Mouse (Mus musculus) neural tube, embryonic 11.5 days (tissue): ENCODE measurements around the gene Morc3. TPM values are rescaled to one million over a fixed set of nuclear protein-coding genes. Genes with fewer than 3 reads are reported as not detected.

Experiments
- ATAC-seq: fragments of 200-750 bp; cut with Nextera tagmentation; 2 replicates; pipeline ENCODE4 v1.8.0; 2017; ENCODE audit warnings: moderate number of reproducible peaks, mild to moderate bottlenecking, moderate TSS enrichment, moderate library complexity; ENCODE audit not compliant: insufficient read depth, low FRiP score, low TSS enrichment
- DNase-seq: peaks from one replicate; pipeline ENCODE4 v3.0.0-alpha.2; 2015; ENCODE audit warnings: low spot score
- H3K27ac ChIP-seq: fragments of 300-500 bp; sonication (generic); 2 replicates; pipeline ENCODE4 v1.5.1; 2014; ENCODE audit warnings: low read depth, mild to moderate bottlenecking, low read length
- H3K27me3 ChIP-seq: fragments of 300-500 bp; sonication (generic); 2 replicates; pipeline ENCODE4 v1.6.1; 2014; ENCODE audit warnings: mild to moderate bottlenecking, low read length, mixed read lengths; ENCODE audit not compliant: control insufficient read depth, insufficient read depth
- H3K36me3 ChIP-seq: fragments of 300-500 bp; sonication (generic); 2 replicates; pipeline ENCODE4 v1.6.1; 2014; ENCODE audit warnings: mild to moderate bottlenecking, low read length, moderate library complexity, mixed read lengths; ENCODE audit not compliant: control insufficient read depth, insufficient read depth
- H3K4me1 ChIP-seq: fragments of 300-500 bp; sonication (generic); 2 replicates; pipeline ENCODE4 v1.6.1; 2014; ENCODE audit warnings: low read length, mixed read lengths; ENCODE audit not compliant: control insufficient read depth, insufficient read depth
- H3K4me2 ChIP-seq: fragments of 300-500 bp; sonication (generic); 2 replicates; pipeline ENCODE4 v1.6.1; 2014; ENCODE audit warnings: low read depth, mild to moderate bottlenecking, moderate library complexity
- H3K4me3 ChIP-seq: fragments of 300-500 bp; sonication (generic); 2 replicates; pipeline ENCODE4 v1.5.1; 2014; ENCODE audit warnings: low read depth, low read length
- H3K9ac ChIP-seq: fragments of 300-500 bp; sonication (generic); 2 replicates; pipeline ENCODE4 v1.6.1; 2014; ENCODE audit warnings: mild to moderate bottlenecking, low read length
- H3K9me3 ChIP-seq: fragments of 300-500 bp; sonication (generic); 2 replicates; pipeline ENCODE4 v1.6.1; 2016; ENCODE audit warnings: low read length; ENCODE audit not compliant: control insufficient read depth
- WGBS: fragments of 180-500 bp; shearing (Covaris S2); extraction: QIAGEN DNeasy Blood & Tissue Kit; methylation state at CpG from one replicate; pipeline ENCODE4 v1.1.7; 2014; 5-methylcytosine and 5-hydroxymethylcytosine counted together
- polyA plus RNA-seq: library from polyadenylated mRNA; unstranded; fragments of >200 nt; fragmentation: Nextera tagmentation; extraction: Ambion mirVana; gene quantifications from 2 replicates; pipeline ENCODE4 v1.2.1, GENCODE M21; 2014

Morc3 gene
- polyA plus RNA-seq, 1 experiment from 2014 or later: 34.5 TPM

GRCm38 (mm10) chr16:93907761-93908160 is 75.8 kb downstream of the Morc3 start:
- Histone ChIP-seq H3K9me3 (no peaks in the 10 kb centered on the region), H3K27ac (no peak overlapping the region), H3K9ac (no peak overlapping the region), H3K4me3 (no peak overlapping the region), H3K27me3 (no peaks in the 10 kb centered on the region), H3K4me2 (no peak overlapping the region), H3K36me3 (no peaks in the 10 kb centered on the region; the same call in 1 of the 2 replicates), H3K4me1 (no peaks in the 10 kb centered on the region)
- ATAC-seq: no peak
- DNase-seq: no peak
- WGBS: 81% methylated on average over 5 of the region's 5 CpGs

- Histone ChIP-seq H3K9me3 (no peaks in the 10 kb centered on the region), H3K4me3 (no peak overlapping the region), H3K27me3 (no peaks in the 10 kb centered on the region), H3K9ac (no peak overlapping the region), H3K36me3 (no peaks in the 10 kb centered on the region), H3K27ac (no peak overlapping the region), H3K4me2 (no peak overlapping the region), H3K4me1 (no peaks in the 10 kb centered on the region)
- no peak for ATAC-seq
- DNase-seq: no peak
- 93% methylated on average over 8 of the region's 8 CpGs for WGBS
These were observed 76.3 kb downstream of the Morc3 start for GRCm38 (mm10) chr16:93908196-93908595.

- WGBS: 97% methylated on average over 3 of the region's 3 CpGs
- DNase-seq (no peak), ATAC-seq (no peak)
- Histone ChIP-seq H3K27me3 (no peaks in the 10 kb centered on the region), H3K36me3 (no peaks in the 10 kb centered on the region), H3K9ac (no peak overlapping the region), H3K9me3 (no peaks in the 10 kb centered on the region), H3K27ac (no peak overlapping the region), H3K4me3 (no peak overlapping the region), H3K4me1 (no peaks in the 10 kb centered on the region), H3K4me2 (no peak overlapping the region)
These were observed 78.0 kb downstream of the Morc3 start for GRCm38 (mm10) chr16:93909936-93910335.

- ATAC-seq: no peak
These were observed 79.1 kb downstream of the Morc3 start for GRCm38 (mm10) chr16:93910735-93911665.

GRCm38 (mm10) chr16:93912158-93912557 is 80.2 kb downstream of the Morc3 start:
- WGBS: 73% methylated on average over 5 of the region's 5 CpGs
- no peak for ATAC-seq
- H3K27ac ChIP-seq: no peak overlapping the region

More at GRCm38 (mm10) chr16:93910735-93911665, 79.1 kb downstream of the Morc3 start:
- Histone ChIP-seq H3K4me2 (no peak overlapping the region), H3K27ac (no peak overlapping the region), H3K4me3 (no peak overlapping the region), H3K27me3 (no peaks in the 10 kb centered on the region), H3K4me1 (no peaks in the 10 kb centered on the region), H3K9me3 (no peaks in the 10 kb centered on the region), H3K36me3 (no peaks in the 10 kb centered on the region), H3K9ac (no peak overlapping the region)
- no peak for DNase-seq
- 73% methylated on average over 28 of the region's 28 CpGs for WGBS

GRCm38 (mm10) chr16:93912808-93913207 is 80.9 kb downstream of the Morc3 start:
- Histone ChIP-seq H3K9ac (no peak overlapping the region), H3K27ac (no peak overlapping the region), H3K4me1 (no peaks in the 10 kb centered on the region), H3K27me3 (no peaks in the 10 kb centered on the region), H3K4me2 (no peak overlapping the region), H3K9me3 (no peaks in the 10 kb centered on the region), H3K36me3 (no peaks in the 10 kb centered on the region), H3K4me3 (no peak overlapping the region)
- ATAC-seq: no peak
- DNase-seq: no peak
- 74% methylated on average over 3 of the region's 3 CpGs for WGBS

More at GRCm38 (mm10) chr16:93912158-93912557, 80.2 kb downstream of the Morc3 start:
- no peaks in the 10 kb centered on the region for H3K4me1 ChIP-seq
- H3K4me2 ChIP-seq: no peak overlapping the region
- H3K9ac ChIP-seq: no peak overlapping the region
- H3K36me3 ChIP-seq: no peaks in the 10 kb centered on the region
- no peak for DNase-seq
- no peaks in the 10 kb centered on the region for H3K27me3 ChIP-seq
- H3K4me3 ChIP-seq: no peak overlapping the region
- no peaks in the 10 kb centered on the region for H3K9me3 ChIP-seq

GRCm38 (mm10) chr16:93913881-93914576 is 82.1 kb downstream of the Morc3 start:
- no peak overlapping the region for H3K4me3 ChIP-seq
- H3K9me3 ChIP-seq: no peaks in the 10 kb centered on the region
- DNase-seq (no peak), ATAC-seq (no peak)
- WGBS: 82% methylated on average over 10 of the region's 10 CpGs
- H3K27ac ChIP-seq: no peak overlapping the region
- H3K27me3 ChIP-seq: no peaks in the 10 kb centered on the region
- H3K4me1 ChIP-seq: no peaks in the 10 kb centered on the region
- no peak overlapping the region for H3K4me2 ChIP-seq
- no peaks in the 10 kb centered on the region for H3K36me3 ChIP-seq
- no peak overlapping the region for H3K9ac ChIP-seq

GRCm38 (mm10) chr16:93915338-93915849 is 83.5 kb downstream of the Morc3 start:
- Histone ChIP-seq H3K4me3 (no peak overlapping the region), H3K27me3 (no peaks in the 10 kb centered on the region), H3K9ac (no peak overlapping the region), H3K36me3 (no peaks in the 10 kb centered on the region), H3K27ac (no peak overlapping the region), H3K4me2 (no peak overlapping the region), H3K4me1 (no peaks in the 10 kb centered on the region), H3K9me3 (no peaks in the 10 kb centered on the region)
- DNase-seq (no peak), ATAC-seq (no peak)
- 35% methylated on average over 10 of the region's 10 CpGs for WGBS
